Mouse (Mus musculus) heart, embryonic 16.5 days (tissue): Measurements from ENCODE around the gene Ppp1r37. TPM values are rescaled to one million over a fixed set of nuclear protein-coding genes. Genes with fewer than 3 reads are reported as not detected.
A peak's percentile ranks its signal among the peaks of the same experiment; 100 is the strongest.

Source experiments
- ATAC-seq: fragments of 200-750 bp; cut with Nextera tagmentation; replicated peaks from 2 replicates; pipeline ENCODE4 v1.8.0; 2017; ENCODE audit warnings: moderate number of reproducible peaks; ENCODE audit not compliant: insufficient read depth, low FRiP score; ENCODE audit errors: extremely low read depth
- H3K27ac ChIP-seq: fragments of 300-500 bp; sonication (generic); 2 replicates; pipeline ENCODE4 v1.5.1; 2014; ENCODE audit warnings: mild to moderate bottlenecking, low read length, control low read depth, moderate library complexity
- H3K27me3 ChIP-seq: fragments of 300-500 bp; sonication (generic); 2 replicates; pipeline ENCODE4 v1.6.1; 2014; ENCODE audit warnings: low read length, mixed read lengths; ENCODE audit not compliant: control insufficient read depth, insufficient read depth
- H3K36me3 ChIP-seq: fragments of 300-500 bp; sonication (generic); 2 replicates; pipeline ENCODE4 v1.6.1; 2014; ENCODE audit not compliant: control insufficient read depth, insufficient read depth
- H3K4me1 ChIP-seq: fragments of 300-500 bp; sonication (generic); 2 replicates; pipeline ENCODE4 v1.6.1; 2014; ENCODE audit warnings: low read length, mixed read lengths; ENCODE audit not compliant: control insufficient read depth, insufficient read depth
- H3K4me2 ChIP-seq: fragments of 300-500 bp; sonication (generic); 2 replicates; pipeline ENCODE4 v1.6.1; 2014; ENCODE audit warnings: low read depth, mild to moderate bottlenecking, control low read depth, low read length
- H3K4me3 ChIP-seq: fragments of 300-500 bp; sonication (generic); 2 replicates; pipeline ENCODE4 v1.5.1; 2014; ENCODE audit warnings: mild to moderate bottlenecking, control low read depth, low read length
- H3K9ac ChIP-seq: fragments of 300-500 bp; sonication (generic); 2 replicates; pipeline ENCODE4 v1.6.1; 2014; ENCODE audit warnings: low read length, control low read depth
- H3K9me3 ChIP-seq: fragments of 300-500 bp; sonication (generic); replicated peaks from 2 replicates; pipeline ENCODE4 v1.6.1; 2016; ENCODE audit warnings: low read length; ENCODE audit not compliant: control insufficient read depth
- WGBS: fragments of 180-500 bp; shearing (Covaris S2); extraction: QIAGEN DNeasy Blood & Tissue Kit; methylation state at CpG from one replicate; pipeline ENCODE4 v1.1.7; 2014; 5-methylcytosine and 5-hydroxymethylcytosine counted together
- polyA plus RNA-seq: library from polyadenylated mRNA; unstranded; fragments of >200 nt; fragmentation: Nextera tagmentation; extraction: Ambion mirVana; gene quantifications from 2 replicates; pipeline ENCODE4 v1.2.1, GENCODE M21; 2015

Ppp1r37 gene
- polyA plus RNA-seq, 1 experiment from 2014 or later, result 18.2 TPM

DNA sequence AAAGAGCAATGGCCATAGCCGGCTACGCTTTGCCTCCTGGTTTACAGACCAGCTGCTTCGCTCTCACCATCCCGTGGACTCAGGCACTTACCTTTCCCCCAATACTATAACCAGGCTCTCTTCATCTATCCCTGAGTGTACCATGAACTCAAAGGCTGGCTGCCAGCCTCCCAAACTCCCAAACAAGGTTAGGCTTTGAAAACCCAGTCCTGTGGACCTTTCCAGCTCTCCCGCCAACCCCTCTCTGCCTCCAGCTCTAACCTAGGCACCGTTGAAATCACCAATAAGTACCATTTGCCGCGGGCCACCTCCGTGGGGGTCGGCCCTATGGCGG is 1.5 kb downstream of the Ppp1r37 start:
- H3K4me3 ChIP-seq, result peak overlapping the region; percentile 89
- H3K4me2 ChIP-seq, result peak overlapping the region; percentile 90
- H3K27ac ChIP-seq, result peak overlapping the region; percentile 91
- peaks cover 15% of the 10 kb centered on the region for H3K36me3 ChIP-seq
- WGBS, result under 1% methylated on average over 11 of the region's 11 CpGs
- peaks cover 46% of the 10 kb centered on the region for H3K4me1 ChIP-seq
- H3K9me3 ChIP-seq, result peaks cover 3% of the 10 kb centered on the region
- H3K9ac ChIP-seq, result peak overlapping the region; percentile 93
- no peaks in the 10 kb centered on the region for H3K27me3 ChIP-seq
- no peak for ATAC-seq

DNA sequence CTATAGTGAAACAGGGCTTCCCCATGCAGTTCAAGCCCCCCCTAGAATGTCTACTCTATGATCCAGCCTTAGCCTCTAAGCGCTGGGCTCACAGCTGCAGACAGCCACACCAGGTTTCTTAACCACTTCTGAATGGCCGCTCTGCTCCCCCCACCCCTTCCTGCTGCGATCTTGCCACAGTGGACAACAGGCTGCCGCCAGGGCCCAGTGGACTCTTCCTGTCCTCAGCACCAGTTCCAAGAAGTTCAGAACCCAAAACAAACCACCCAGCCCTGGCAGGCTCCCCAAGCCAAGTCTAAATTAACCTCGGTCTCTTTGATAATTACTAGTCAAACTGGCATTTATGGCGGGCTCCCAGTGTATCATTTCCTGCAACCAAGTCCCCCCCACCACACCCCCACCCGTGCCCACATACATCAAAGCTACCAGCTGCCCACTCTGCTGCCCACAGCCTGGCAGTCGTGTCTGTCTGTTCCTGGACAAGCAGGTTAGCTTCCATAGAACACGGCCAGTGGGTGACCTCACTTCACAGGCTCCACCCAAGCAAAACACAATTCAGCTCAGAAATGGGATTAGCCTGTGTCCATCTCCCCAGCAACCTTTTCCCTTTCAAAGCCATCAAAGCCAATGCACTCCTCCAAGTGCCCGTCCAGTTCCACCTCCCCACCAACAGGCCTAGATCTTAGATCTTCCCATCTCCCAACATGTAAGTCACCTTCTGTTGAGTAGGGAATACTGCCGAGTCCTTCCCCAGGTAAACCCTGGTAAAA is 2.2 kb downstream of the Ppp1r37 start:
- ATAC-seq, result no peak
- Histone ChIP-seq H3K9ac (peak overlapping the region; percentile 93), H3K36me3 (peaks cover 15% of the 10 kb centered on the region), H3K4me1 (peaks cover 47% of the 10 kb centered on the region), H3K27ac (peak overlapping the region; percentile 17; the same call in 1 of the 2 replicates), H3K27me3 (no peaks in the 10 kb centered on the region), H3K4me3 (peak overlapping the region; percentile 89), H3K4me2 (peak overlapping the region; percentile 90), H3K9me3 (peaks cover 3% of the 10 kb centered on the region)
- 13% methylated on average over 11 of the region's 11 CpGs for WGBS

DNA sequence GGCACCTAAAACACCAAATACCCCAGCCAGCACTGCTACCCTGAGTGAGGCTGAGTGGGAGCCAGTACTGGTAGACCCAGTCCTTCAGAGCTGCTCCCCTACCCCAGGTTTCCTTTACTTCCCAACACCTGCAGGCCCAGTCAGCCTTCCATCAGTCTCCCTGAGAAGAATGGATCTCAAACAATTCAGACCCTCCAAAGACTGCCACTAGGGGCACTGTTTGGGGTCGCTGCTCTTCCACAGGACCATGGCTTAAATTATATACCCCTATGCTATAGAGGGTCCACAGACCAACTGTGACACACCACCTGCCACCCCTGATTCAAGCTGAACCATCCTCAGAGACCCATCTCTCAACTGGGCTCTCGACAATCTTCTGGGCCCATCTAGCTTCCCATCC is 3.9 kb downstream of the Ppp1r37 start:
- peak overlapping the region; percentile 51; the same call in 1 of the 2 replicates for H3K9ac ChIP-seq
- H3K4me2 ChIP-seq, result no peak overlapping the region
- H3K4me3 ChIP-seq, result no peak overlapping the region
- no peaks in the 10 kb centered on the region for H3K36me3 ChIP-seq
- no peak overlapping the region for H3K27ac ChIP-seq
- H3K9me3 ChIP-seq, result no peaks in the 10 kb centered on the region
- H3K27me3 ChIP-seq, result no peaks in the 10 kb centered on the region
- peaks cover 47% of the 10 kb centered on the region for H3K4me1 ChIP-seq
- 33% methylated on average over 2 of the region's 2 CpGs for WGBS
- no peak for ATAC-seq

DNA sequence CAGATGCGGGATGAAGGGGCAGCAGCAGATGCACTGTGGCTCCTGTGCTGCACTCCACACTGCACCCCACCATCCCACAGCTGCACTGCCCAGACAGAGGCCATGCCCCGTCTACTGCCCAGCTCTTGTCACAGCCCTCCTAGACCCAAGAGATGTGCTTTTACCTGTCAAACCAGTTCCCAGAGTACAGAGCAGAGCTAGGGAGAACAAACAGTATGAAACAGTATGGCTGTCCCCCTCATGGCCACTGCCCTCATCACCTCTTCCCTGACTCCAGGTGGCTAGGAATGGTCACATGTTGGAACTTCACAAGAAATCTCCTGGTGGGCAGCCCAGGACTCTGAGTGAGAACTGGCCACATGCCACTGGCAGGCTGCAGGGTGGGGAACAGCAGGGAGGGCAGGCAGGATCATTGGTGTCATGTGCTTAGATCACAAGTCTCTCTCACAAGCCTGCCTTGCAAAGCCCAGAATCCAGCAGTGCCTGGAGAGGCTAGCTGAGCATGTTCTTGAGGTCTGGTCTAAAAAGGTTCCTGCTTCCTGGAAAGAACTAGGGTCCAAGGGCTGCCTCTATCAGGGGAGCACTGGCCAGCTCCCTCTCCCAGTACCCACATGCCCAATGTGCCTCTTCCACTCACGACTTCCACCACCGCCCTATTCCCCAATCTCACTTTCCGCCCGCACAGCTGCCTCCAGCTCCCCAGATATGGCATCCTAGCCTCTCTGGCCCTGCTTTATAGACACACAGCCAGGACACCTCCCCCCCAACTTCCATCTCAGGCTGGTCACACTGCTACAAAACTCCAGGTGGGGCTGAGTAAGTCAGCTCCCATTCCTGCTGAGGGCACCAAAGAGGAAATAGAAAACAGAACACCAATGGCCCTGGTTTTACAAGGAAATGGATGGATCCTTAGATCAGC is 4.6 kb downstream of the Ppp1r37 start:
- WGBS, result 83% methylated on average over 6 of the region's 6 CpGs
- ATAC-seq, result no peak
- no peaks in the 10 kb centered on the region for H3K27me3 ChIP-seq

DNA sequence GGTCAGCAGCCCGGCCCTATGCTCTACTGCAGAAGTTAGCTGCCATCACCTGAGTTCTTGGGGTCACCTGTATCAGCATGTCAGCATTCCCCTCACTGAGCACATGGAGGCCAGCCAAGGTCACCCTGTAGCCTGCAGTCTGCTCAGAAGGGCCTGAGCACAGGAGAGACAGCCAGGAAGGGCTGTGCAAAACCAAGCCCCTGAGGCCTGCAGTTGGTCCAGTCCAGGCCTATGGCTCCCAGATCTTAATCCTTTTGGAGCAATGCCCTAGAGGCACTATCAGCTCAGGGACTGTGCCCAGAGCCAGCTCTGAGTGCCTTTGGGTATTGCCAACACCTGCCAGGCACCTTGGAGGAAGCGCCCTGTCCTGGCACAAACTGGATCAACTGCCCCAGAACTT is 5.8 kb downstream of the Ppp1r37 start:
- ATAC-seq, result no peak
- Histone ChIP-seq H3K9me3 (no peaks in the 10 kb centered on the region), H3K4me2 (no peak overlapping the region), H3K27me3 (no peaks in the 10 kb centered on the region), H3K27ac (peak overlapping the region; percentile 64), H3K4me1 (peaks cover 52% of the 10 kb centered on the region), H3K4me3 (no peak overlapping the region), H3K9ac (peak overlapping the region; percentile 47), H3K36me3 (no peaks in the 10 kb centered on the region)
- WGBS, result 77% methylated on average over 2 of the region's 2 CpGs

More for the DNA sequence above, 4.6 kb downstream of the Ppp1r37 start:
- H3K27ac ChIP-seq, result peak overlapping the region; percentile 11; the same call in 1 of the 2 replicates
- no peak overlapping the region for H3K4me3 ChIP-seq
- H3K4me1 ChIP-seq, result peaks cover 47% of the 10 kb centered on the region
- no peaks in the 10 kb centered on the region for H3K36me3 ChIP-seq
- no peak overlapping the region for H3K4me2 ChIP-seq
- no peaks in the 10 kb centered on the region for H3K9me3 ChIP-seq
- H3K9ac ChIP-seq, result peak overlapping the region; percentile 51

DNA sequence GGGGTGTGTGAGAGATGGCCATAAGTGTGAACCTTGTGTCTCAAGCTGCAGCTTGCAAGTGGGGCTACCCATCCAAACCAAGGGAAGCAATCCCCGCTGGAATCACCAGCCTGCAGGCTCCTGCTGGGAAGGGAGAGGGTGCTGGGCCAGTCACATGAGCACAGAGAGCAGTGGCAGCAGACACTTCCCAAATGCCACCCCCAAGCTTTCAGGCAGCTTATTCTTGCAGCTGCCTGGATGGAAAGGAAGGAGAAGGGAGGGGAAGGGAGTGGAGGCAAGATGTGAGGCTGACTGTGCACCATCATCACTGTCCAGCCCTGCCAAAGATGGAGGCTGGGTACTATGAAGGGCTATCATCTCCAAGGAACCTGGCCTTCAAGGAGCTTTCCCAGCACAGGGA is 8.7 kb downstream of the Ppp1r37 start:
- 50% methylated on average over 1 of the region's 1 CpGs for WGBS
- H3K4me1 ChIP-seq, result peaks cover 34% of the 10 kb centered on the region
- no peak for ATAC-seq
- H3K9me3 ChIP-seq, result no peaks in the 10 kb centered on the region
- no peaks in the 10 kb centered on the region for H3K36me3 ChIP-seq
- H3K27me3 ChIP-seq, result no peaks in the 10 kb centered on the region
- H3K4me2 ChIP-seq, result no peak overlapping the region
- no peak overlapping the region for H3K27ac ChIP-seq
- no peak overlapping the region for H3K9ac ChIP-seq
- no peak overlapping the region for H3K4me3 ChIP-seq

DNA sequence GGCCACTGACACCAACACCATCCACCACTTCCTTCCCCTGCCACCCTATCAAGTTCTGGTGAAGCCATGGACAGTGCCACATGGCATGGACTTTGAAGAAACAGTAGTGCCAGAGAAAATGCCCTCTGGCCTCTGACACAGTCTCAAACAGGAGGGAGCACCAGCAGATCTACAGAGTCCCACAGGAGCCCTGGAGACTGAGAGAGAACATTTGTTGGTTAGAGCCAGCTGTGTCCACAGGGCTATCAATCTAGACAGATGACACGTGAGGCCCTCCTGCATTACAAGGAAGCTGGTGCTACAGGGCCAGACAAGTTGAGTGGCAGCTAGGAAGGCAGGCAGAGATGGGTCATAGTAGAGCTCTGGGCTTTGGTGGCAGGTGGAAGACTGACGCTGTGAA is 10.4 kb downstream of the Ppp1r37 start:
- Histone ChIP-seq H3K9ac (peak overlapping the region; percentile 28; the same call in 1 of the 2 replicates), H3K4me2 (no peak overlapping the region)
- WGBS, result 39% methylated on average over 2 of the region's 2 CpGs

DNA sequence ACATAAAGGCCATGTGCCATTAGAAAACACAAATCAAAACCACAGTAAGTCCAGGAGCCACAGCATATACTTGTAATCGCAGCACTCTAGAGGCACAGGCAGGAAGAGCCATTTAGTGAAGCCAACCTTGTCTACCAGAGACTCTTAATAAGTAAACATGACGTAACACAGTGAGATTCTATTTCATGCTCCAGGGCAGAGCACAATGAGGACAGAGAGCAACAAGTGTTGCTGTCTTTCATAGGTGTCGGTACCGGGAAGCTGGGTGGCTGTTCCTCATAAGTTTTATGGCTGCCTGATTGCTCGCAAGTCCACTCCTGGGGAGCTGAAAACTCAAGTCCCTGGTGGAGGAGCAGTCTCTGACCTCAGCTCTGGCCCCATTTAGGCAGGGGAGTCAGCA is 11.2 kb downstream of the Ppp1r37 start:
- 92% methylated on average over 5 of the region's 5 CpGs for WGBS
- Histone ChIP-seq H3K36me3 (no peaks in the 10 kb centered on the region), H3K9ac (no peak overlapping the region), H3K4me3 (no peak overlapping the region), H3K27ac (no peak overlapping the region), H3K27me3 (no peaks in the 10 kb centered on the region), H3K4me2 (no peak overlapping the region), H3K4me1 (peaks cover 10% of the 10 kb centered on the region), H3K9me3 (no peaks in the 10 kb centered on the region)
- no peak for ATAC-seq

More for the DNA sequence above, 10.4 kb downstream of the Ppp1r37 start:
- Histone ChIP-seq H3K4me1 (peaks cover 18% of the 10 kb centered on the region), H3K36me3 (no peaks in the 10 kb centered on the region), H3K27ac (no peak overlapping the region), H3K9me3 (no peaks in the 10 kb centered on the region), H3K4me3 (no peak overlapping the region), H3K27me3 (no peaks in the 10 kb centered on the region)
- no peak for ATAC-seq

DNA sequence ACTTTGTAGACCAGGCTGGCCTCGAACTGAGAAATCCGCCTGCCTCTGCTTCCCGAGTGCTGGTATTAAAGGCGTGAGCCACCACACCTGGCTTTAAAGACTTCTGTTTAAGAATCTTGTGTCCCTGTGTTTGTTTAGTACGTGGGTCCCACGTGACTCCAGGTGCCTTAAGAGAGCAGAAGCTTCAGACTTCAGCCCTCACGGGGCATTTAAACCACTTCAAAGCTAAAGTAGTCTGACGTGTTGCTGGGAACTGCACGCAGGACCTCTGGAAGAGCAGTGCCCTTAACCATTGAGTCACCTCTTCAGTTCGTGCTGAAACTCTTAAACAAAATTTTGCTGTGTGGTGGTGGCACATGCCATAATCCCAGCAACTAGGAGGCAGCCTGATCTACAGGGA is 13.5 kb downstream of the Ppp1r37 start:
- Histone ChIP-seq H3K9me3 (no peaks in the 10 kb centered on the region), H3K9ac (no peak overlapping the region), H3K27ac (no peak overlapping the region), H3K4me3 (no peak overlapping the region), H3K4me1 (peaks cover 20% of the 10 kb centered on the region), H3K4me2 (no peak overlapping the region), H3K36me3 (no peaks in the 10 kb centered on the region), H3K27me3 (no peaks in the 10 kb centered on the region)
- ATAC-seq, result no peak
- 73% methylated on average over 10 of the region's 10 CpGs for WGBS
